Mouse (Mus musculus) intestine, embryonic 14.5 days (tissue): ENCODE results near the gene Ptpn9. TPM values are rescaled to one million over a fixed set of nuclear protein-coding genes. Genes with fewer than 3 reads are reported as not detected.

ENCODE experiments used
- ATAC-seq: fragments of 200-750 bp; cut with Nextera tagmentation; replicated peaks from 2 replicates; pipeline ENCODE4 v1.8.0; 2017; ENCODE audit warnings: low read depth, moderate number of reproducible peaks, moderate TSS enrichment, moderate library complexity; ENCODE audit not compliant: low FRiP score, low TSS enrichment
- DNase-seq: peaks from one replicate; pipeline ENCODE4 v3.0.0-alpha.2; 2018; ENCODE audit warnings: low spot score
- H3K27ac ChIP-seq: fragments of 300-500 bp; sonication (generic); 2 replicates; pipeline ENCODE4 v1.5.1; 2014; ENCODE audit warnings: low read depth, mild to moderate bottlenecking, control low read depth
- H3K27me3 ChIP-seq: fragments of 300-500 bp; sonication (generic); replicated peaks from 2 replicates; pipeline ENCODE4 v1.6.1; 2014; ENCODE audit warnings: low read length, control low read depth; ENCODE audit not compliant: control insufficient read depth, insufficient read depth
- H3K36me3 ChIP-seq: fragments of 300-500 bp; sonication (generic); 2 replicates; pipeline ENCODE4 v1.6.1; 2014; ENCODE audit warnings: low read length, control low read depth; ENCODE audit not compliant: control insufficient read depth, insufficient read depth
- H3K4me1 ChIP-seq: fragments of 300-500 bp; sonication (generic); replicated peaks from 2 replicates; pipeline ENCODE4 v1.6.1; 2014; ENCODE audit warnings: low read length, control low read depth, mixed read lengths; ENCODE audit not compliant: control insufficient read depth, insufficient read depth
- H3K4me2 ChIP-seq: fragments of 300-500 bp; sonication (generic); 2 replicates; pipeline ENCODE4 v1.6.1; 2014; ENCODE audit warnings: low read length
- H3K4me3 ChIP-seq: fragments of 300-500 bp; sonication (generic); 2 replicates; pipeline ENCODE4 v1.5.1; 2014; ENCODE audit warnings: low read depth, low read length, control low read depth, mixed read lengths
- H3K9ac ChIP-seq: fragments of 300-500 bp; sonication (generic); 2 replicates; pipeline ENCODE4 v1.6.1; 2014; ENCODE audit warnings: mild to moderate bottlenecking, low read length
- H3K9me3 ChIP-seq: fragments of 300-500 bp; sonication (generic); 2 replicates; pipeline ENCODE4 v1.6.1; 2016; ENCODE audit warnings: low read length, control low read depth; ENCODE audit not compliant: control insufficient read depth
- WGBS: fragments of 180-500 bp; shearing (Covaris S2); extraction: QIAGEN DNeasy Blood & Tissue Kit; methylation state at CpG from one replicate; pipeline ENCODE4 v1.1.7; 2014; 5-methylcytosine and 5-hydroxymethylcytosine counted together
- polyA plus RNA-seq: library from polyadenylated mRNA; unstranded; fragments of >200 nt; fragmentation: Nextera tagmentation; extraction: Ambion mirVana; gene quantifications from 2 replicates; pipeline ENCODE4 v1.2.1, GENCODE M21; 2014

Gene Ptpn9
- polyA plus RNA-seq, 1 experiment from 2014 or later = 24.0 TPM

GRCm38 (mm10) chr9:57068266-57068665 is 73.5 kb downstream of the Ptpn9 start:
- no peak overlapping the region for H3K27ac ChIP-seq
- H3K36me3 ChIP-seq = peaks cover 3% of the 10 kb centered on the region; the same call in 1 of the 2 replicates
- ATAC-seq (no peak), DNase-seq (no peak)
- no peak overlapping the region for H3K4me3 ChIP-seq
- no peak overlapping the region for H3K9ac ChIP-seq
- H3K4me2 ChIP-seq = no peak overlapping the region
- 75% methylated on average over 3 of the region's 3 CpGs for WGBS
- H3K27me3 ChIP-seq = no peaks in the 10 kb centered on the region
- H3K9me3 ChIP-seq = no peaks in the 10 kb centered on the region
- 0 out of 2 replicates have a peak, but pooled peaks cover 6% of the 10 kb centered on the region for H3K4me1 ChIP-seq

GRCm38 (mm10) chr9:57070262-57070661 is 75.5 kb downstream of the Ptpn9 start:
- no peaks in the 10 kb centered on the region for H3K27me3 ChIP-seq
- no peak for DNase-seq
- H3K27ac ChIP-seq = no peak overlapping the region
- ATAC-seq = no peak
- 50% methylated on average over 1 of the region's 1 CpGs for WGBS
- H3K4me1 ChIP-seq = peaks cover 9% of the 10 kb centered on the region; the same call in 1 of the 2 replicates
- H3K36me3 ChIP-seq = no peaks in the 10 kb centered on the region
- H3K4me3 ChIP-seq = no peak overlapping the region
- H3K9ac ChIP-seq = no peak overlapping the region
- no peaks in the 10 kb centered on the region for H3K9me3 ChIP-seq
- no peak overlapping the region for H3K4me2 ChIP-seq

DNA sequence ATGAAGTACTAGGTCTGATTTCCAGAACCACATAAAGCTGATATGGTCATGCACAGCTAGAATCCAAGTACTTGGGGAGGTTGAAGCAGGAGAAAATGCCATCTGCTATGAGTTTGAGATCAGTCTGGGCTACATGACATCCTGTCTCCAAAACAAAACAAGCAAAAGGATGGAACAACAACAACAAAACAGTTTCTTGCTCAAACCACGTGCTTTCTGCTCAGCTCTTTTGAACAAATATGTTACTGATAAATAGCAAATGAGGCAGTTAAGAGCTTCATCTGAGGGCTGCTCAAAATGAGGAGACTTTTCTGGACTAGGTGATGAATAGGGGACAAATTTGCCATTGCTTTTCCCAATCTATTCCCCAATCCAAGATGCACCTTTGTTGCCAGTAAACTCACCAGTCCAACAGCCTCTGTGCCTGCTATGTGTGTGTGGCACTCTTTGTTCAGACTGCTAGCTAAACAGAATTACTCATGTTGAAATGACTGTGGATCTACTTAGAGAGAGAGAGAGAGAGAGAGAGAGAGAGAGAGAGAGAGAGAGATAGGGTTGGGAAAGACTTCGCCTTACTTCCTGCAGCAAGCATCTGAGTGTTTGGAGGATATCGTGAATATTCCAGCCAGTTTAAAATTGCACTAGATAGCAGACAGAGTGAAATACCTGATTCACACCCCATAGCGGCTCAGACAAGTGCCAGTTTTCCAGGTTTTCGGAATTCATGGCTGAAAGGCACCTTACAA is 76.2 kb downstream of the Ptpn9 start:
- H3K27me3 ChIP-seq = no peaks in the 10 kb centered on the region
- H3K4me2 ChIP-seq = peak overlapping the region; percentile 74
- H3K27ac ChIP-seq = peak overlapping the region; percentile 49; the same call in 1 of the 2 replicates
- no peaks in the 10 kb centered on the region for H3K9me3 ChIP-seq
- H3K36me3 ChIP-seq = no peaks in the 10 kb centered on the region
- 16% methylated on average over 5 of the region's 5 CpGs for WGBS
- DNase-seq (no peak), ATAC-seq (no peak)
- peak overlapping the region; percentile 78 for H3K9ac ChIP-seq
- H3K4me3 ChIP-seq = peak overlapping the region; percentile 86
- peaks cover 9% of the 10 kb centered on the region; the same call in 1 of the 2 replicates for H3K4me1 ChIP-seq

GRCm38 (mm10) chr9:57071801-57072351 is 77.2 kb downstream of the Ptpn9 start, which contains the start of gene Sin3a:
Sin3a (plus strand) TSS chr9:57072040.
- Histone ChIP-seq H3K9ac (peak within 1 kb of the TSS; percentile 78), H3K4me3 (peak within 1 kb of the TSS; percentile 86), H3K9me3 (no peaks in the 10 kb centered on the region), H3K4me1 (peaks cover 9% of the 10 kb centered on the region; the same call in 1 of the 2 replicates), H3K36me3 (no peaks in the 10 kb centered on the region), H3K4me2 (peak within 1 kb of the TSS; percentile 74), H3K27ac (peak within 1 kb of the TSS; percentile 97), H3K27me3 (no peaks in the 10 kb centered on the region)
- DNase-seq (peak; percentile 89), ATAC-seq (no peak)
- under 1% methylated on average over 34 of the region's 34 CpGs for WGBS

GRCm38 (mm10) chr9:57072526-57072988 is 77.8 kb downstream of the Ptpn9 start:
- WGBS = under 1% methylated on average over 40 of the region's 40 CpGs
- DNase-seq = no peak

DNA sequence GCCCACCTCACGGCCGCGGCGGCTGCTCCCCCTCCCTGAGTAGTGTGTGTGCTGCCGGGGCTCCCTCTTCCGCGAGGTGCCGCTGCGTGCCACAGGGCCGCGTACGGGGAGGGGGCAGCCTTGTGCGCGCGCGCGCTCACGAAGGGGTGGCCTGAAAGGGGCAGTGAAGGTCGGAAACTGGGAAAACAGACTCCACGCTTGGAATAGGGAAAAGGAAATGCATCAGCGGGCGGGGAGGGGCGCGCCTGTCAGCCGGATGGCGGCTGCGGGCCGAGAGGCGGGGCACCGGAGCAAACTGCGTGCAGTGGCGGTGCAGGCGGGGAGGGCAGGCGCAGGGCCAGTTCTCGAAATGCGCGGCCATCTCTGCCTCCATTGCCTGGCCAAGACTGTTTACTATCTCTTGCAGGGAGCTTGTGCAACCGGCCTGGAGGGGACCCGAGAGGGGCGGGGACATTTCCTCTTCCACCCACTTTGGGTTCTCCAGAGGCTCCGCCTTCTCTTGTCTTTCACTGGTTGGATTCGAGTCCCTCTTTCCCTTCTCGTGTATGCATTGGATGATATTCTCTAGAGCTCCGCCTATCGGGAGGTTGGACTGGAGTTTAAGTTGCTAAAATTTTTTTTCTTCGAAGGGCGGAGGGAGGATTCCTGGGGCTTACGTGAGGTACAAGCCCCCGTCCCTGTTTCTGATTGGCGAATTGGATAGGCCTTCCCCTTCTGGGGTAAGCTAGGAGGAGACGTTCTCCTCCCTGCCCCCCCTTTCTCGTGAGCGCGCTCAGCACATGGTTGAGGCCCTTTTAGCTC is 78.5 kb downstream of the Ptpn9 start:
- WGBS = under 1% methylated on average over 54 of the region's 54 CpGs
- Histone ChIP-seq H3K4me2 (peak overlapping the region; percentile 98), H3K36me3 (no peaks in the 10 kb centered on the region)

More at GRCm38 (mm10) chr9:57072526-57072988, 77.8 kb downstream of the Ptpn9 start:
- Histone ChIP-seq H3K4me3 (peak overlapping the region; percentile 86), H3K27ac (peak overlapping the region; percentile 97), H3K4me1 (peaks cover 12% of the 10 kb centered on the region; the same call in 1 of the 2 replicates), H3K4me2 (peak overlapping the region; percentile 74), H3K27me3 (no peaks in the 10 kb centered on the region), H3K36me3 (no peaks in the 10 kb centered on the region), H3K9me3 (no peaks in the 10 kb centered on the region), H3K9ac (peak overlapping the region; percentile 78)
- ATAC-seq = no peak

GRCm38 (mm10) chr9:57073790-57074094 is 79.0 kb downstream of the Ptpn9 start:
- no peaks in the 10 kb centered on the region for H3K9me3 ChIP-seq
- WGBS = under 1% methylated on average over 15 of the region's 15 CpGs
- H3K4me1 ChIP-seq = peaks cover 18% of the 10 kb centered on the region

More for the DNA sequence above, 78.5 kb downstream of the Ptpn9 start:
- peak overlapping the region; percentile 78 for H3K9ac ChIP-seq
- peak overlapping the region; percentile 97 for H3K27ac ChIP-seq
- DNase-seq (peak; percentile 94), ATAC-seq (peak; percentile 75)
- H3K27me3 ChIP-seq = no peaks in the 10 kb centered on the region
- H3K4me3 ChIP-seq = peak overlapping the region; percentile 86
- no peaks in the 10 kb centered on the region for H3K9me3 ChIP-seq
- H3K4me1 ChIP-seq = peaks cover 18% of the 10 kb centered on the region

GRCm38 (mm10) chr9:57074171-57074821 is 79.6 kb downstream of the Ptpn9 start:
- WGBS = 5% methylated on average over 21 of the region's 21 CpGs
- no peak for ATAC-seq

More at GRCm38 (mm10) chr9:57073790-57074094, 79.0 kb downstream of the Ptpn9 start:
- ATAC-seq = no peak
- H3K4me3 ChIP-seq = peak overlapping the region; percentile 86
- DNase-seq = no peak
- peak overlapping the region; percentile 98 for H3K4me2 ChIP-seq
- H3K27me3 ChIP-seq = no peaks in the 10 kb centered on the region
- peak overlapping the region; percentile 97 for H3K27ac ChIP-seq
- H3K9ac ChIP-seq = peak overlapping the region; percentile 70
- no peaks in the 10 kb centered on the region for H3K36me3 ChIP-seq

More at GRCm38 (mm10) chr9:57074171-57074821, 79.6 kb downstream of the Ptpn9 start:
- no peaks in the 10 kb centered on the region for H3K27me3 ChIP-seq
- H3K9ac ChIP-seq = peak overlapping the region; percentile 70
- no peaks in the 10 kb centered on the region for H3K36me3 ChIP-seq
- H3K4me3 ChIP-seq = peak overlapping the region; percentile 86
- H3K4me2 ChIP-seq = peak overlapping the region; percentile 98
- peaks cover 18% of the 10 kb centered on the region for H3K4me1 ChIP-seq
- DNase-seq = peak; percentile 72
- no peaks in the 10 kb centered on the region for H3K9me3 ChIP-seq
- H3K27ac ChIP-seq = peak overlapping the region; percentile 97
